Mouse (Mus musculus) ES-Bruce4 (cell line): ENCODE results near the gene Dnmbp.

Experiments used
- CTCF ChIP-seq: IDR thresholded peaks from one replicate; pipeline ENCODE4 v1.8.1; 2011; ENCODE audit warnings: low read depth, low read length
- POLR2A ChIP-seq: IDR thresholded peaks from one replicate; pipeline ENCODE4 v1.8.1; 2011; ENCODE audit warnings: low read length; ENCODE audit not compliant: insufficient read depth

GRCm38 (mm10) chr19:43938355-43938754 lies 1.6 kb downstream of the Dnmbp start:
- TF ChIP-seq CTCF (no peak), POLR2A (no peak)
